Mouse (Mus musculus) large intestine, adult 2 months (tissue): ENCODE data around the gene Slc35c2. TPM values are rescaled to one million over a fixed set of nuclear protein-coding genes. Genes with fewer than 3 reads are reported as not detected.

ENCODE experiments used
- DNase-seq: peaks from one replicate; pipeline ENCODE4 v3.0.0-alpha.2; 2012; ENCODE audit warnings: low read depth, low spot score
- WGBS: fragments of 180-500 bp; shearing (Covaris S2); methylation state at CpG from one replicate; pipeline ENCODE4 v1.1.7; 2018; 5-methylcytosine and 5-hydroxymethylcytosine counted together
- polyA plus RNA-seq: library from polyadenylated mRNA; depleted of rRNA; stranded (reverse); fragments of >200 nt; gene quantifications from 2 replicates; pipeline ENCODE4 v1.2.3, GENCODE M21; 2012; rRNA removed

Gene Slc35c2
- 67.5 and 156 TPM in 2 replicates for polyA plus RNA-seq

GRCm38 (mm10) chr2:165287202-165287984 lies at the start of gene Slc35c2:
Slc35c2 (minus strand) TSS chr2:165287869.
- WGBS: under 1% methylated on average over 49 of the region's 49 CpGs
- DNase-seq: peak; percentile 67

- no peak for DNase-seq
These were observed 49.5 kb upstream of the Slc35c2 start for GRCm38 (mm10) chr2:165337191-165337590.

GRCm38 (mm10) chr2:165332610-165333210 lies 45.0 kb upstream of the Slc35c2 start:
- WGBS: 43% methylated on average over 14 of the region's 14 CpGs
- DNase-seq: no peak

More at GRCm38 (mm10) chr2:165337191-165337590, 49.5 kb upstream of the Slc35c2 start:
- 30% methylated on average over 3 of the region's 3 CpGs for WGBS

GRCm38 (mm10) chr2:165329703-165330102 lies 42.0 kb upstream of the Slc35c2 start:
- no peak for DNase-seq
- WGBS: 21% methylated on average over 3 of the region's 3 CpGs

GRCm38 (mm10) chr2:165328746-165329145 lies 41.1 kb upstream of the Slc35c2 start:
- DNase-seq: no peak
- 73% methylated on average over 5 of the region's 5 CpGs for WGBS

GRCm38 (mm10) chr2:165327386-165327785 lies 39.7 kb upstream of the Slc35c2 start:
- 45% methylated on average over 7 of the region's 7 CpGs for WGBS
- DNase-seq: no peak

- WGBS: under 1% methylated on average over 55 of the region's 55 CpGs
- peak; percentile 86 for DNase-seq
These were observed 38.9 kb upstream of the Slc35c2 start, which contains the start of gene Elmo2 for GRCm38 (mm10) chr2:165326304-165327190. Elmo2 (minus strand) TSS chr2:165326479.

GRCm38 (mm10) chr2:165325521-165326303 lies 38.0 kb upstream of the Slc35c2 start:
- WGBS: 2% methylated on average over 30 of the region's 30 CpGs
- DNase-seq: no peak

GRCm38 (mm10) chr2:165323928-165324327 lies 36.3 kb upstream of the Slc35c2 start:
- DNase-seq: no peak
- WGBS: 78% methylated on average over 5 of the region's 5 CpGs

- WGBS: 53% methylated on average over 5 of the region's 5 CpGs
- no peak for DNase-seq
These were observed 35.8 kb upstream of the Slc35c2 start for GRCm38 (mm10) chr2:165323484-165323883.

- DNase-seq: no peak
- 79% methylated on average over 22 of the region's 22 CpGs for WGBS
These were observed 34.5 kb upstream of the Slc35c2 start for GRCm38 (mm10) chr2:165321981-165322735.

GRCm38 (mm10) chr2:165321381-165321888 lies 33.8 kb upstream of the Slc35c2 start:
- WGBS: 67% methylated on average over 8 of the region's 8 CpGs
- no peak for DNase-seq

- 58% methylated on average over 12 of the region's 12 CpGs for WGBS
- DNase-seq: no peak
These were observed 33.0 kb upstream of the Slc35c2 start for GRCm38 (mm10) chr2:165320531-165321150.

- WGBS: 22% methylated on average over 4 of the region's 4 CpGs
- no peak for DNase-seq
These were observed 31.8 kb upstream of the Slc35c2 start for GRCm38 (mm10) chr2:165319503-165319902.

- 90% methylated on average over 7 of the region's 7 CpGs for WGBS
- DNase-seq: no peak
These were observed 31.3 kb upstream of the Slc35c2 start for GRCm38 (mm10) chr2:165318941-165319340.

- 63% methylated on average over 16 of the region's 16 CpGs for WGBS
- no peak for DNase-seq
These were observed 30.1 kb upstream of the Slc35c2 start for GRCm38 (mm10) chr2:165317621-165318263.

- WGBS: 61% methylated on average over 9 of the region's 9 CpGs
- DNase-seq: no peak
These were observed 29.3 kb upstream of the Slc35c2 start for GRCm38 (mm10) chr2:165316837-165317473.
